Mouse (Mus musculus) heart, adult 2 months (tissue): ENCODE results near the gene Atp2a2.

ENCODE experiments used
- CTCF ChIP-seq: fragments of 200-600 bp; IDR thresholded peaks from 2 replicates; pipeline ENCODE4 v1.8.1; 2022; ENCODE audit warnings: antibody characterized with exemption, mild to moderate bottlenecking, moderate library complexity
- EP300 ChIP-seq: fragments of 200-500 bp; IDR thresholded peaks from 2 replicates; pipeline ENCODE4 v1.6.1; 2011; ENCODE audit warnings: low read depth, low read length, control low read depth; ENCODE audit not compliant: insufficient read depth
- POLR2A ChIP-seq: fragments of 200-500 bp; IDR thresholded peaks from 2 replicates; pipeline ENCODE4 v1.6.1; 2011; ENCODE audit warnings: mild to moderate bottlenecking, low read depth, low read length, control low read depth; ENCODE audit not compliant: insufficient read depth

DNA sequence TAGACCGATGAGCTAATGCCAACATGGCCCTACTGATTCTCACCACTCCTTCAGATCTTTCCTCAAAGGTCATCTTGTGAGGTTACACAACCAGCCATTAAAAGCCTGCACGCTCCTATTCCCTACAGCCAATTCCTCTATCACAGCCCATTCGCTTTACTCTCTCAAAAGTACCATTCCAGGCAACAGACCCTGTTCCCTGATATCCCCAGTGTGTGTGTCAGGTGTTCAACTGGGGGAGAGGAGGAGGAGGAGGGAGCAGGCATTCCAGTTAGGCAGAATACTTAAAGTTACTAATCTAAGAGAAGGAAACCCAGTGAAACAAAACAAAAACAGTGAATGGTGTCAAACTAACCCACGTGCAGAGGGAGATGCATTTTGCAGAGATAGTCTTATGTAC lies 5.0 kb downstream of the Atp2a2 start:
- peak; percentile 66 for TF ChIP-seq POLR2A
- no peak for TF ChIP-seq CTCF
- TF ChIP-seq EP300 = 0 out of 2 replicates have a peak, but pooled peaks have one; percentile 63
